Mouse (Mus musculus): ENCODE measurements around the gene Ipmk. TPM values are rescaled to one million over a fixed set of nuclear protein-coding genes. Genes with fewer than 3 reads are reported as not detected.
A peak's percentile ranks its signal among the peaks of the same experiment; 100 is the strongest.
"Not testable (repeated sequence)": the region's sequence is repeated elsewhere in the genome, so short reads cannot be mapped to it uniquely, and the experiment has no call there.

Ipmk gene
- total RNA-seq, 2 experiments from 2014 or later: 26.0 to 31.6 TPM

GRCm38 (mm10) chr10:71403638-71404037 is 56.1 kb downstream of the Ipmk start:
- no peak for DNase-seq (ENCODE audit: low spot score in 2 of 2)
- intact Hi-C loops (cut with DNase I): no loop called here

GRCm38 (mm10) chr10:71405523-71406217 is 58.1 kb downstream of the Ipmk start:
- DNase-seq (ENCODE audit: low spot score in 2 of 2): no peak
- intact Hi-C loops (cut with DNase I): no loop called here

GRCm38 (mm10) chr10:71409948-71410347 is 62.4 kb downstream of the Ipmk start:
- DNase-seq (ENCODE audit: low spot score in 2 of 2): no peak
- intact Hi-C loops (cut with DNase I): no loop called here

GRCm38 (mm10) chr10:71413401-71413800 is 65.8 kb downstream of the Ipmk start:
- intact Hi-C loops (cut with DNase I): no loop called here
- DNase-seq (ENCODE audit: low spot score in 2 of 2): no peak

GRCm38 (mm10) chr10:71421531-71421930 is 74.0 kb downstream of the Ipmk start:
- DNase-seq (ENCODE audit: low spot score in 2 of 2): no peak
- intact Hi-C loops (cut with DNase I): loop anchor here (10.0 kb wide), 1 partner anchor 1673 kb away; the partner anchor contains the start of gene Pcdh15

GRCm38 (mm10) chr10:71422047-71423037 is 74.8 kb downstream of the Ipmk start:
- peak; percentile 59 to 68 for DNase-seq (ENCODE audit: low spot score in 2 of 2)
- intact Hi-C loops (cut with DNase I): loop anchor here (10.0 kb wide), 1 partner anchor 1672 kb away; the partner anchor contains the start of gene Pcdh15

- DNase-seq (ENCODE audit: low spot score in 2 of 2): no peak
- intact Hi-C loops (cut with DNase I): loop anchor here (10.0 kb wide), 1 partner anchor 1668 kb away; the partner anchor contains the start of gene Pcdh15
These were observed 79.2 kb downstream of the Ipmk start for GRCm38 (mm10) chr10:71426740-71427139.

GRCm38 (mm10) chr10:71427381-71427780 is 79.8 kb downstream of the Ipmk start:
- DNase-seq (ENCODE audit: low spot score in 2 of 2): no peak
- intact Hi-C loops (cut with DNase I): loop anchor here (10.0 kb wide), 1 partner anchor 1667 kb away; the partner anchor contains the start of gene Pcdh15

- intact Hi-C loops (cut with DNase I): loop anchor here (10.0 kb wide), 1 partner anchor 1666 kb away; the partner anchor contains the start of gene Pcdh15
- DNase-seq (ENCODE audit: low spot score in 2 of 2): no peak
These were observed 80.8 kb downstream of the Ipmk start for GRCm38 (mm10) chr10:71428246-71428864.

GRCm38 (mm10) chr10:71430661-71431060 is 83.1 kb downstream of the Ipmk start:
- no peak for DNase-seq (ENCODE audit: low spot score in 2 of 2)
- intact Hi-C loops (cut with DNase I): no loop called here

GRCm38 (mm10) chr10:71443086-71443485 is 95.5 kb downstream of the Ipmk start:
- intact Hi-C loops (cut with DNase I): no loop called here
- DNase-seq (ENCODE audit: low spot score in 2 of 2): no peak

GRCm38 (mm10) chr10:71447661-71448060 is 100.1 kb downstream of the Ipmk start:
- DNase-seq (ENCODE audit: low spot score in 2 of 2): no peak
- intact Hi-C loops (cut with DNase I): no loop called here

GRCm38 (mm10) chr10:71448284-71448683 is 100.7 kb downstream of the Ipmk start:
- DNase-seq (ENCODE audit: low spot score in 2 of 2): no peak
- intact Hi-C loops (cut with DNase I): no loop called here

- intact Hi-C loops (cut with DNase I): no loop called here
- DNase-seq (ENCODE audit: low spot score in 2 of 2): no peak
These were observed 107.8 kb downstream of the Ipmk start for GRCm38 (mm10) chr10:71455355-71455754.

- intact Hi-C loops (cut with DNase I): not testable (repeated sequence)
These were observed 114.8 kb downstream of the Ipmk start for GRCm38 (mm10) chr10:71462371-71462770.

GRCm38 (mm10) chr10:71464417-71464816 is 116.9 kb downstream of the Ipmk start:
- intact Hi-C loops (cut with DNase I): no loop called here

More at GRCm38 (mm10) chr10:71462371-71462770, 114.8 kb downstream of the Ipmk start:
- not testable (repeated sequence) for DNase-seq (ENCODE audit: low spot score in 2 of 2)

GRCm38 (mm10) chr10:71468315-71468714 is 120.8 kb downstream of the Ipmk start:
- intact Hi-C loops (cut with DNase I): no loop called here
- no peak for DNase-seq (ENCODE audit: low spot score in 2 of 2)

More at GRCm38 (mm10) chr10:71464417-71464816, 116.9 kb downstream of the Ipmk start:
- DNase-seq (ENCODE audit: low spot score in 2 of 2): no peak

GRCm38 (mm10) chr10:71469751-71470150 is 122.2 kb downstream of the Ipmk start:
- DNase-seq (ENCODE audit: low spot score in 2 of 2): no peak
- intact Hi-C loops (cut with DNase I): no loop called here

GRCm38 (mm10) chr10:71472033-71472432 is 124.5 kb downstream of the Ipmk start:
- DNase-seq (ENCODE audit: low spot score in 2 of 2): no peak
- intact Hi-C loops (cut with DNase I): no loop called here

- no peak for DNase-seq (ENCODE audit: low spot score in 2 of 2)
- intact Hi-C loops (cut with DNase I): no loop called here
These were observed 126.0 kb downstream of the Ipmk start for GRCm38 (mm10) chr10:71473590-71473989.

Data from left cerebral cortex, postnatal 25 days (tissue).